Mouse (Mus musculus): ENCODE measurements around the gene Focad. TPM values are rescaled to one million over a fixed set of nuclear protein-coding genes. Genes with fewer than 3 reads are reported as not detected.
A peak's percentile ranks its signal among the peaks of the same experiment; 100 is the strongest.

Focad gene
- polyA plus RNA-seq, 1 experiment from 2014 or later, result 15.6 TPM

DNA sequence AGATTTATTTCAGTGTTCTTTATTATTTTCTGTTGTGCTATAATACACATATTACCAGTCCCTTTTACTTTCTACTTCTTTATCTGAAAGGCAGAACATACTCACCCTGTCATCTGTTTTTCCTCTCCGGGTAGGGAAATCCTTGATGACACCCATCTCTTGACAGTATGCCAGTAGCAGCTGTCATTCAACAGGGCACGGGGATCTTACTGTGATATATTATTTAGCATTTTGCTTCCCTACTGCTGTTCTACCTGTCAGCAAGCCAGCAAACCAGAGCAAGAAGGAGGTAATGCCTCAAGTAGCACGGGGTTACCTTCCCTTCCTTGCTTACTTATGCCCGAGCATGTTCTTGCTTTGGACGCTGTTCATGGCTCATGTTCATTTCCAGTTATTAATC lies 99.8 kb downstream of the Focad start:
- H3K4me2 ChIP-seq (replicated peaks), result no peak overlapping the region
- no peak for ATAC-seq (ENCODE audit: low FRiP score, low read depth)
- no peak overlapping the region for H3K4me3 ChIP-seq
- H3K9ac ChIP-seq (replicated peaks), result no peak overlapping the region
- no peaks in the 10 kb centered on the region for H3K9me3 ChIP-seq
- H3K27ac ChIP-seq (replicated peaks), result no peak overlapping the region
- no peaks in the 10 kb centered on the region for H3K27me3 ChIP-seq
- no peaks in the 10 kb centered on the region for H3K4me1 ChIP-seq
- WGBS, result 86% methylated on average over 5 of the region's 5 CpGs
- H3K36me3 ChIP-seq, result no peaks in the 10 kb centered on the region

DNA sequence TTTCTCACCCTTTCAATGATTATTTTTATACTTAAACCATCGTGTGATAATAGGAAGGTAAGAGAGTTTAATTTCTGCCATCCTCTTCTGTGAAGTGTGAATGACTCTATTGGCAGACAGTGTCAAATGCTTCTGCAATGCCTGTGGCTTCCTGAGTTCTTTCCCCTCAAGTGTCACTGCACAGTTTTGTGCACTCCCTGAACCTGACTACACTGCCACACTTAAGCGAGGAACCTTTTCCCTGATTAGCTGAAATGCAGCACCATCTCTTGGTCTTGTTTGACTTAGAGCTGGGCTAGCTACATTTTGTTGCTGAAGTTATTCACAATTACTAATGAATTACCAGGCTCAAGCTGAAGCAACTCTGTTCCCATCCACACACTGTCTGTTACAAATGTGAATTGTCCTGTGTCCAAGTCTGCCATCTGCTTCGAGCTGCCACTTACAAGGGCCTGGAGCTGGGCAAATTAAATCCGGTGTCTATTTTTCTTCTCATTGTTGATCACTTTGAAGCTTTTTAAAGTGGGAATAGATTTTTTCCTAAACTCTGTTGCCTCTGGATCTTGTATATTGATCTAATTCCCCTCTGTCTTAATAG lies 101.6 kb downstream of the Focad start:
- WGBS, result 83% methylated on average over 4 of the region's 4 CpGs
- no peaks in the 10 kb centered on the region for H3K27me3 ChIP-seq
- H3K4me2 ChIP-seq (replicated peaks), result no peak overlapping the region
- no peaks in the 10 kb centered on the region for H3K36me3 ChIP-seq
- no peak overlapping the region for H3K27ac ChIP-seq (replicated peaks)
- H3K9me3 ChIP-seq, result no peaks in the 10 kb centered on the region
- no peak overlapping the region for H3K4me3 ChIP-seq
- no peak for ATAC-seq (ENCODE audit: low FRiP score, low read depth)
- no peak overlapping the region for H3K9ac ChIP-seq (replicated peaks)
- H3K4me1 ChIP-seq, result no peaks in the 10 kb centered on the region

DNA sequence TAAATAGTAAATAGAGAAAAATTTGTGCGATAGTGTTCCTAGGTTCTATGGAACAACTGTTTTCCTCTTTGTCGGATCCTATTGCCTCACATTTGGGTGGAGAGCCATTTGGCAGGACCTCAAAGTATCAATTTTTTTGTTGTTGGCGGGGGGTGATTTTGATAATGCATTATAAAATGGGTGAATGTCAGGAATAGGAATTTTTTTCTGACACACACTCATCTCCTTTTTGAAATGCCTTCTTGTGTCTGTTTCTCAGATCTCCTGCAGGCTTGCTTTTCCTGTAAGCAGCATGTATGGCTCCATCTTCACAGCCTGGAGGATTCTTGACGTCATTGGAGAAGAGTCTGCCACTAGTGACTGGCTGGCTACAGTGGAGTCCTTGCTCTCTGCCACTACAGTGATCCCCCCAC lies 102.1 kb downstream of the Focad start:
- WGBS, result 89% methylated on average over 4 of the region's 4 CpGs
- no peak overlapping the region for H3K9ac ChIP-seq (replicated peaks)
- H3K9me3 ChIP-seq, result no peaks in the 10 kb centered on the region
- no peak overlapping the region for H3K4me2 ChIP-seq (replicated peaks)
- H3K4me3 ChIP-seq, result no peak overlapping the region
- no peaks in the 10 kb centered on the region for H3K27me3 ChIP-seq
- no peaks in the 10 kb centered on the region for H3K36me3 ChIP-seq
- no peaks in the 10 kb centered on the region for H3K4me1 ChIP-seq
- no peak for ATAC-seq (ENCODE audit: low FRiP score, low read depth)
- no peak overlapping the region for H3K27ac ChIP-seq (replicated peaks)

DNA sequence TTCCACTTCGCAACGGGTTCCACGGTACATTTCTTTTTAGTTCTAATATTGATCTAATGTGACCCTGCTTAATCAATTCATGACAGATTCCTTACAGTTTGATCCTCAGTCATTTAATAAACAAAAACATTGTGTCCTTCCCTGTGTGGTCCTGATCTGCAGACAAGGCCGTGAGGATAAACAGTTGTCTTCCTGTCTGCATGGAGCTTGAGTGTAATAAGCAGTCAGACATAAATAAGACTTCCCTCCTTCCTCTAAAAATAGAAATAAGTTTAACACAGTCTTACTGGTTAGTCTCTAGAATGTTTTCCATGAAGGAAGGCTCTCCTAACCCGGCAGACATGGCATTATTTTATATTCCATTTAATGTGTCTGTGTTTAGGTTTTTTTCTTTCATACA lies 102.8 kb downstream of the Focad start:
- no peak for ATAC-seq (ENCODE audit: low FRiP score, low read depth)
- Histone ChIP-seq H3K9me3 (no peaks in the 10 kb centered on the region), H3K9ac (replicated peaks) (no peak overlapping the region), H3K27me3 (no peaks in the 10 kb centered on the region), H3K4me3 (no peak overlapping the region), H3K4me2 (replicated peaks) (no peak overlapping the region), H3K4me1 (no peaks in the 10 kb centered on the region), H3K27ac (replicated peaks) (no peak overlapping the region), H3K36me3 (no peaks in the 10 kb centered on the region)
- 84% methylated on average over 5 of the region's 5 CpGs for WGBS

DNA sequence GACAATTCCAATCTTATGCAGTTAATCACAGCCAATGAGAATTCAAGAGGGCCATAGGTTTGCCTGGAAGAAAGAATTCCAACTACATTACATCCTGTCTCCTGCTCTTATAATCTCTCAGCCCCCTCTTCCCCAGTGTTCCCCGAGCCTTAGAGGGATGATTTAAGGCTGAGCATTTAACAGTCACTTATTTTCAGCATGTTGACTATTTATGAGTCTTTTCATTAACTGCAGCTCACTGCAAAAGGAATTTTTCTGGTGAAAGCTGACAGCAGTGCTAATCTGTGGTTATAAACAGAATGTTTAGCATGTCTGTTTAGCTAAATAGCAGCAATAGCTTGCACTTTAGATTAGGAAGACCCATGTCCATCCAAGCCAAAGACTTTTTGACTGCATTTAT lies 104.8 kb downstream of the Focad start:
- Histone ChIP-seq H3K36me3 (no peaks in the 10 kb centered on the region), H3K4me3 (no peak overlapping the region), H3K4me1 (no peaks in the 10 kb centered on the region), H3K9me3 (no peaks in the 10 kb centered on the region), H3K27me3 (no peaks in the 10 kb centered on the region), H3K4me2 (replicated peaks) (no peak overlapping the region), H3K9ac (replicated peaks) (no peak overlapping the region), H3K27ac (replicated peaks) (no peak overlapping the region)
- ATAC-seq (ENCODE audit: low FRiP score, low read depth), result no peak
- WGBS, result 86% methylated on average over 1 of the region's 1 CpGs

DNA sequence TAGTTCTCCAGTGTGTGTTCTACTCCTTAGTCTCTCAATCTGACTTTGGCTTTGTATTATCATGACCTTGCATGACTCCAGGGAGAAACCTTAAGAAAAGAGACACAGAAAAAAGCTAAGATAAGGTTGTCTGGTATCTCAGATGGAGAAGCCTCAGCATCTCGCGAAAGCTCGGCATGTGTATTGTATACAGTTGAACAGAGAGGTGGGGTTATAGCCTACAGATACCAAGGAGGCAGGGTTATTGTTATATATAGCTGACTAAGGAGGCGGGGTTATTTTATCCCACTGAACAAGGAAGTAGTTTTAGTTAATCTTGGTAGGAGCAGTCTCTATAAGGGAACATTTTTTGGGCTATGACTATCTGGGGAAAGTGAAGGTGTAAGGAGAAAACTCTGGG lies 106.6 kb downstream of the Focad start:
- no peaks in the 10 kb centered on the region for H3K4me1 ChIP-seq

DNA sequence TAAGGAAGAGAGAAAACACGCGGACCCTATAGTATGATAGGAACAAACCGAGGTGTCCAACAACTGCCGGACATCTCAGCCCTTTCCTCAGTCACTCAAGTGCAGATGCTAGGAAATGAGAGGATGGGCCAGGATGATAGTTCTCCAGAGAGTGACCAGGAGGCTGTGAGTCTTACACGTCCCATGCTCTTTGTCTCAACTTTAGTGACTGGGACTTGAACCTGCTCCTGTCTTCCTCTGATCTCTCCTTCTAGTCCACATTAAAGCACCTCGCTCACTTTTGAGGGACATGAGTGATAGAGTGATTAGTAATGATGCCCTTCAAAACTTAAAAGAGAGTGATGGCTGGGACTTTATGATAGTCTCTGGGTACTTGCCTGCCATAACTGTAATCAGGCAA lies 114.2 kb downstream of the Focad start:
- peaks cover 21% of the 10 kb centered on the region; the same call in 1 of the 2 replicates for H3K4me1 ChIP-seq
- ATAC-seq (ENCODE audit: low FRiP score, low read depth), result no peak
- no peak overlapping the region for H3K4me3 ChIP-seq
- H3K27me3 ChIP-seq, result no peaks in the 10 kb centered on the region
- H3K9me3 ChIP-seq, result no peaks in the 10 kb centered on the region
- no peak overlapping the region for H3K27ac ChIP-seq (replicated peaks)
- H3K9ac ChIP-seq (replicated peaks), result no peak overlapping the region
- WGBS, result 92% methylated on average over 6 of the region's 6 CpGs
- H3K4me2 ChIP-seq (replicated peaks), result no peak overlapping the region
- H3K36me3 ChIP-seq, result no peaks in the 10 kb centered on the region

More for the DNA sequence above, 106.6 kb downstream of the Focad start:
- H3K9ac ChIP-seq (replicated peaks), result no peak overlapping the region
- no peak overlapping the region for H3K4me3 ChIP-seq
- no peaks in the 10 kb centered on the region for H3K9me3 ChIP-seq
- H3K27ac ChIP-seq (replicated peaks), result no peak overlapping the region
- H3K27me3 ChIP-seq, result no peaks in the 10 kb centered on the region
- no peak for ATAC-seq (ENCODE audit: low FRiP score, low read depth)
- no peaks in the 10 kb centered on the region for H3K36me3 ChIP-seq
- no peak overlapping the region for H3K4me2 ChIP-seq (replicated peaks)
- 97% methylated on average over 4 of the region's 4 CpGs for WGBS

DNA sequence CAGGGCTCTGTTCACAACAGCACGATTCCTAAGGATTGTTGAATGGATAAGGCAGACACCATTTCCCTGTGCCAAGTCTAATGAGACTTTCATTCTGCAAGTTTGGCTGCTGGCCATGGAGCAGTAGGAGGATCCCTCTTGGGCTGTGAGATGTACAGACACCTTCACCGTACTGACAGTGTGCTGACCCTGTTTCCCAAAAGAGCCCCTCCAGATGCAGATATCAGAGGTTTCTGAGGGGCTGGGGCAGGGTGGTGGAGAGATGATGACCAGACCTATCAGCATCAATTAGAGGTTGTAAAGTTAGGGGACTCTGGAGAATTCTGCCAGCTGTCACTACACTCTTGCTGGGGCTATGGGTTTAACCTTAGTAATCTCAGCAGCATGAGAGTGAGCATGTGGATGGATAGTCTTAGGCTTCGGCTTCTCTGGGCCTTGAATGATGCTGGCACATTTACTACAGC lies 115.0 kb downstream of the Focad start:
- no peaks in the 10 kb centered on the region for H3K9me3 ChIP-seq
- peaks cover 21% of the 10 kb centered on the region; the same call in 1 of the 2 replicates for H3K4me1 ChIP-seq
- no peak overlapping the region for H3K9ac ChIP-seq (replicated peaks)
- no peak for ATAC-seq (ENCODE audit: low FRiP score, low read depth)
- H3K27me3 ChIP-seq, result no peaks in the 10 kb centered on the region
- peak overlapping the region; percentile 31; the same call in 1 of the 2 replicates for H3K27ac ChIP-seq (replicated peaks)
- WGBS, result 79% methylated on average over 3 of the region's 3 CpGs
- H3K4me3 ChIP-seq, result no peak overlapping the region
- no peak overlapping the region for H3K4me2 ChIP-seq (replicated peaks)
- no peaks in the 10 kb centered on the region for H3K36me3 ChIP-seq

DNA sequence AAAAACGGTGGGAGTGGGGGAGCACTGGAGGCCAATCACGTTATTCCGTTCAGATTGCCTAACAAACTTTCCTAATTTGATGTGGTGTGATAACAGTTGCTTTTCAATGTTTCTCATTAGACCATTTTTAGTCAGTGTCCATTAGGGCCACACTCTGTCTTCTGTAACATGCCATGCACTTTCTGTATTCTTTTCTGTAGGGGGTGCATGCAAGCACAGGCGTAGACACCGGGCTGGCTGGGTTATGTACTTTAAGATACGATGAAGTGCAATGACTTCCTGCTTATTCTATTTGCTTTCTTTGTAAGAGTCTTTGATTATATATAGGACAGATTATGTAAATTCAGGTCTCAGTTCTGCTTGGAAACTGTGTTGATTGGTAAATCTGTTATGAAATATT lies 116.2 kb downstream of the Focad start:
- Histone ChIP-seq H3K4me2 (replicated peaks) (no peak overlapping the region), H3K9me3 (no peaks in the 10 kb centered on the region), H3K36me3 (no peaks in the 10 kb centered on the region), H3K4me3 (no peak overlapping the region), H3K27ac (replicated peaks) (peak overlapping the region; percentile 31; the same call in 1 of the 2 replicates), H3K4me1 (peaks cover 21% of the 10 kb centered on the region; the same call in 1 of the 2 replicates), H3K9ac (replicated peaks) (no peak overlapping the region), H3K27me3 (no peaks in the 10 kb centered on the region)
- 83% methylated on average over 6 of the region's 6 CpGs for WGBS
- ATAC-seq (ENCODE audit: low FRiP score, low read depth), result 0 out of 2 replicates have a peak, but pooled peaks have one; percentile 21

DNA sequence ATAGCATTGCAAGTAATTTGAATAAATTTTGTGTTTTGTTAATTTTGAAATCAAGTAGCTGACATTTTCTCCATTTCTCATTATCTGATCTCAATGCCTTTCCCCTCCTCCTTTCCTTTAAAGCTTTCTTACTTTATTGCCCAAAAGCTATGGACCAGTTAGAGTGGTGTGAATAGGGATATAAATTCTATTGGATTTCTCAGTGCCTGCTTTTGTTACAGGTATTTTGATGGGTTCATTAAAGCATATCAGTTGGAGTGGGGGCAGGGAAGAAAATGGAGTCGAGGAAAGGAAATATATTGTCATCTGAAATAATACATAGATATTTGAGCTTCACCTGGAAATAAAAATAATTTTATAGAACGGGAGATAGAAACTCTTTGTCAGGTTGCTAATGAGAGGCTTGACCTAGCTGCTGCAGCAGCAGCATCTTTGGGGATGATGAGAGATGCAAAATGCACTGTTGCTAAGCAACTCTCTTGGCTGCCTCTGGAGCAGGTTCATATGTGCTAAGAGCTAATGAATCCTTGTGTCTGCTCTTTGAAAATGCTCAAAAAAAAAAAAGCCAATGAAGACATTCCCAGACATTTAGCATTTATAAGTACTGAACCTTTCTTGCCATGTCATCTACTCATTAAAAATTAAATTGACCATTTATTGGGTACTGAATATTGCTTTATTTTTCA lies 116.9 kb downstream of the Focad start:
- no peak overlapping the region for H3K9ac ChIP-seq (replicated peaks)
- no peak overlapping the region for H3K4me3 ChIP-seq
- no peak overlapping the region for H3K4me2 ChIP-seq (replicated peaks)
- H3K27ac ChIP-seq (replicated peaks), result peak overlapping the region; percentile 72
- H3K4me1 ChIP-seq, result peaks cover 21% of the 10 kb centered on the region; the same call in 1 of the 2 replicates
- no peaks in the 10 kb centered on the region for H3K9me3 ChIP-seq
- ATAC-seq (ENCODE audit: low FRiP score, low read depth), result peak; percentile 77
- no peaks in the 10 kb centered on the region for H3K36me3 ChIP-seq
- 49% methylated on average over 2 of the region's 2 CpGs for WGBS
- H3K27me3 ChIP-seq, result no peaks in the 10 kb centered on the region

DNA sequence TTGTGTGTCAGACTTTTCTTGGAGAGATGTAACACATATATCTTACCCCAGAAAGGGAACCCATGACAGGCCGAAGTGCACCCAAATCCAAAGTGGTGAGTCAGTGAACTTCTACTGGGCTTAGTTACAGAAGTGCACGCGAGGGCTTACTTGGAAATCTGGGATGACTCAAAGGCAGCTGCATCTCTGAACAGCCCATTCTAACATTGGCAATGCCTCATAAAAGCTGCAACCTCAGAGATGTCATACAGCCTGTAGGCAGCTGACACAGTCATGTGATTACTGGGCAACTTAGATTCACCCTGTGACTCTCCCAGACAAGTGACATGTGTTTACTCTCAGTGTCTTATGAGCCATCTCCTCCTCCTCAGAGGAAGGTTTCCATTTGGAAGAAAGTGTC lies 119.5 kb downstream of the Focad start:
- Histone ChIP-seq H3K9me3 (no peaks in the 10 kb centered on the region), H3K4me2 (replicated peaks) (no peak overlapping the region), H3K36me3 (no peaks in the 10 kb centered on the region), H3K9ac (replicated peaks) (no peak overlapping the region), H3K4me3 (no peak overlapping the region), H3K27ac (replicated peaks) (no peak overlapping the region), H3K4me1 (peaks cover 21% of the 10 kb centered on the region; the same call in 1 of the 2 replicates), H3K27me3 (no peaks in the 10 kb centered on the region)
- WGBS, result 94% methylated on average over 3 of the region's 3 CpGs
- no peak for ATAC-seq (ENCODE audit: low FRiP score, low read depth)

DNA sequence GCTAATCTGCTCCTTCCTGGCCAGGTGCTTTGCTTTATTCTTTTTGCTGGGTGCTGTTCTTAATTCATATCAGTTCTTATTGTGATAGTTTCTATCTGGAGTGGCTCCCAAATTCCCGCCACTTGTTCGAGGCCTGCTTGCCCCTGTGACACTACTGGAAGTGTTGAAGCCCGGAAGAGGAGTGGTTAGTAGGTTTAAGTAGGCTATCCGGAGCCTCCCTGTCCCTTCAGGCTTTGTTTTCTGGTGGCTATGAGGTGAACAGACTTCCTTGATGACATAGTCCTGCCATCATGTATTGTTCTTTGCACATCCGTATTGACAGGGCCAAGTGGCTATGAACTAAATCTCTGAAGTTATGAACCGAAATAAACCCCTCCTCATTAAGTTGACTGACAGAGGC lies 123.9 kb downstream of the Focad start:
- Histone ChIP-seq H3K27me3 (no peaks in the 10 kb centered on the region), H3K36me3 (no peaks in the 10 kb centered on the region), H3K4me1 (no peaks in the 10 kb centered on the region), H3K27ac (replicated peaks) (no peak overlapping the region), H3K4me2 (replicated peaks) (no peak overlapping the region), H3K4me3 (no peak overlapping the region), H3K9ac (replicated peaks) (no peak overlapping the region), H3K9me3 (no peaks in the 10 kb centered on the region)
- no peak for ATAC-seq (ENCODE audit: low FRiP score, low read depth)
- 78% methylated on average over 6 of the region's 6 CpGs for WGBS

All from midbrain, embryonic 12.5 days (tissue).